Mouse (Mus musculus) neural tube, embryonic 13.5 days (tissue): ENCODE measurements around the gene Aplp2. TPM values are rescaled to one million over a fixed set of nuclear protein-coding genes. Genes with fewer than 3 reads are reported as not detected.

Source experiments
- ATAC-seq: fragments of 200-750 bp; cut with Nextera tagmentation; 2 replicates; pipeline ENCODE4 v1.8.0; 2017; ENCODE audit warnings: low read depth, mild to moderate bottlenecking, moderate TSS enrichment, moderate library complexity
- H3K27ac ChIP-seq: fragments of 300-500 bp; sonication (generic); replicated peaks from 2 replicates; pipeline ENCODE4 v1.5.1; 2015; ENCODE audit warnings: moderate library complexity, mild to moderate bottlenecking, inconsistent platforms
- H3K27me3 ChIP-seq: fragments of 300-500 bp; sonication (generic); 2 replicates; pipeline ENCODE4 v1.6.1; 2015; ENCODE audit warnings: mild to moderate bottlenecking, inconsistent platforms
- H3K36me3 ChIP-seq: fragments of 300-500 bp; sonication (generic); 2 replicates; pipeline ENCODE4 v1.6.1; 2015; ENCODE audit warnings: mild to moderate bottlenecking, inconsistent platforms
- H3K4me1 ChIP-seq: fragments of 300-500 bp; sonication (generic); replicated peaks from 2 replicates; pipeline ENCODE4 v1.6.1; 2015; ENCODE audit warnings: inconsistent platforms
- H3K4me2 ChIP-seq: fragments of 300-500 bp; sonication (generic); 2 replicates; pipeline ENCODE4 v1.6.1; 2015; ENCODE audit warnings: inconsistent platforms, mild to moderate bottlenecking, moderate library complexity
- H3K4me3 ChIP-seq: fragments of 300-500 bp; sonication (generic); 2 replicates; pipeline ENCODE4 v1.5.1; 2015; ENCODE audit warnings: mild to moderate bottlenecking, inconsistent platforms
- H3K9ac ChIP-seq: fragments of 300-500 bp; sonication (generic); 2 replicates; pipeline ENCODE4 v1.6.1; 2015; ENCODE audit warnings: moderate library complexity, mild to moderate bottlenecking, inconsistent platforms
- H3K9me3 ChIP-seq: fragments of 300-500 bp; sonication (generic); 2 replicates; pipeline ENCODE4 v1.6.1; 2016; ENCODE audit warnings: inconsistent platforms
- WGBS: fragments of 180-500 bp; shearing (Covaris S2); methylation state at CpG from one replicate; pipeline ENCODE4 v1.1.7; 2015; 5-methylcytosine and 5-hydroxymethylcytosine counted together
- polyA plus RNA-seq: library from polyadenylated mRNA; unstranded; fragments of >200 nt; fragmentation: Nextera tagmentation; extraction: Ambion mirVana; gene quantifications from 2 replicates; pipeline ENCODE4 v1.2.1, GENCODE M21; 2015

Aplp2 gene
- polyA plus RNA-seq, 1 experiment from 2014 or later, result 370 TPM

DNA sequence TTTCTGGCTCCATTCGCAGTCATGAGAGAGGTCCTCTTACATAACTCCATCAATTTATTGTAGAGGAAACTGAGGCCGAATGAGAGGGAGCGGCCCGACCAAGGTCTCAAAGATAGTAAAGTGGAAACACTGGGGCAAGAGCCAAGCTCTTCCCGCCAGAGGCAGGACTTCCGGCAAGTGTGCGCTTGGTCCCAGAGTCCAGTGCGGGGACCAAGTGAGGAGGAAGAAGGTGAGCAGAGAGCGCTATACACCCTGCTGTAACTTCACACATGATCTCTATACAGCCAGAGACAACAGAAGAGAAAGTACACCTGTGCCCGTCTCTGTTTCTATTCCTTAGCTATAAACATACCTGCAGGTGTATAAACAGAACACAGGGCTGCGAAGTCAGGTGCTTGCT lies 94.5 kb downstream of the Aplp2 start:
- ATAC-seq, result no peak
- no peaks in the 10 kb centered on the region for H3K4me1 ChIP-seq
- H3K27me3 ChIP-seq, result no peaks in the 10 kb centered on the region
- no peak overlapping the region for H3K4me2 ChIP-seq
- H3K9ac ChIP-seq, result no peak overlapping the region
- H3K9me3 ChIP-seq, result no peaks in the 10 kb centered on the region
- no peak overlapping the region for H3K4me3 ChIP-seq
- WGBS, result 94% methylated on average over 11 of the region's 11 CpGs
- no peak overlapping the region for H3K27ac ChIP-seq
- no peaks in the 10 kb centered on the region for H3K36me3 ChIP-seq

DNA sequence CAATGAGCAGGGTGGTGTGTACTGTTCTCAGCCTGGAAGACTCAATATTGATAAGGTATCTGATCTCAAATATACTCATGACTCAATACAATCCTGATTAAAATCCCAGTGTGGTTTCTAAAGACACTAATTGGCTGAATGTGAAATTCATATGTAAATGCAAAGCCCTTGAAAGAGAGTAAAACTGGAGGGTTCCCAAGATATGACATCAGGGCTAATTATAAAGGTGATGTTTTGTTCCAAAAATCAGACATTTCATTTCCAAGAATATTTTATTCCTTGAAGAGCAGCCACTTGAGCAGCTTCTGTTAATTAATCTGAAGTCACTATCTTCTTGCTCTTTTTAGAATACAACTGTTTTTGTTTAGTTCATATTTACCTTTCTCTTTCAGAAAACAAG lies 96.0 kb downstream of the Aplp2 start:
- ATAC-seq, result no peak
- H3K9me3 ChIP-seq, result no peaks in the 10 kb centered on the region
- H3K36me3 ChIP-seq, result no peaks in the 10 kb centered on the region
- H3K27ac ChIP-seq, result no peak overlapping the region
- no peak overlapping the region for H3K4me3 ChIP-seq
- no peaks in the 10 kb centered on the region for H3K4me1 ChIP-seq
- H3K9ac ChIP-seq, result no peak overlapping the region
- H3K4me2 ChIP-seq, result no peak overlapping the region
- no peaks in the 10 kb centered on the region for H3K27me3 ChIP-seq

- H3K36me3 ChIP-seq, result no peaks in the 10 kb centered on the region
- H3K4me3 ChIP-seq, result no peak overlapping the region
- no peak overlapping the region for H3K4me2 ChIP-seq
- 87% methylated on average over 8 of the region's 8 CpGs for WGBS
- ATAC-seq, result no peak
- H3K27me3 ChIP-seq, result no peaks in the 10 kb centered on the region
- H3K4me1 ChIP-seq, result no peaks in the 10 kb centered on the region
- no peak overlapping the region for H3K9ac ChIP-seq
- H3K27ac ChIP-seq, result no peak overlapping the region
- no peaks in the 10 kb centered on the region for H3K9me3 ChIP-seq
These were observed 103.2 kb downstream of the Aplp2 start for GRCm38 (mm10) chr9:31108464-31108863.

Other genes starting within 250 kb of the Aplp2 start
- 3.9 and 4.7 TPM in 2 replicates for gene Zbtb44, start 181.2 kb downstream of the Aplp2 start, polyA plus RNA-seq
- 0.39 and 0.63 TPM in 2 replicates for gene St14, start 80.0 kb downstream of the Aplp2 start, polyA plus RNA-seq
- gene Prdm10, start 68.7 kb upstream of the Aplp2 start, polyA plus RNA-seq, result 6.1 and 7.5 TPM in 2 replicates
- 24.9 and 28.2 TPM in 2 replicates for gene Nfrkb, start 174.4 kb upstream of the Aplp2 start, polyA plus RNA-seq